Mouse (Mus musculus): ENCODE measurements around the gene Ccdc69. TPM values are rescaled to one million over a fixed set of nuclear protein-coding genes. Genes with fewer than 3 reads are reported as not detected.
"Not testable (repeated sequence)": the region's sequence is repeated elsewhere in the genome, so short reads cannot be mapped to it uniquely, and the experiment has no call there.

Gene Ccdc69
- total RNA-seq (2021), result under 1 TPM in 1 of 2 experiments, not detected in 1; 0.32 TPM
- long read RNA-seq, experiment 1, result 0 reads
- long read RNA-seq, experiment 2, result 0 reads

- peak within 1 kb of the TSS; percentile 42 for H3K4me3 ChIP-seq
- H3K27ac ChIP-seq, result no peak within 1 kb of the TSS
- TF ChIP-seq CTCF (IDR thresholded peaks at IDR 0.05), result no peak
- intact Hi-C loops (cut with DNase I), result loop anchor here (10.0 kb wide), 1 partner anchor 193 kb away; no protein-coding TSS in a partner anchor
- DNase-seq (ENCODE audit: extremely low spot score in 1 of 2, low spot score in 2 of 2), result peak in 1 of 2 experiments; percentile 21
Observed at GRCm38 (mm10) chr11:55077331-55078231, at the start of gene Ccdc69. Ccdc69 (minus strand) TSS chr11:55078131.

- H3K27ac ChIP-seq, result no peak overlapping the region
- no peak for DNase-seq (ENCODE audit: extremely low spot score in 1 of 2, low spot score in 2 of 2)
- intact Hi-C loops (cut with DNase I), result no loop called here
- no peak overlapping the region for H3K4me3 ChIP-seq
- TF ChIP-seq CTCF (IDR thresholded peaks at IDR 0.05), result no peak
Observed at GRCm38 (mm10) chr11:55126663-55127062, 48.7 kb upstream of the Ccdc69 start.

- DNase-seq (ENCODE audit: extremely low spot score in 1 of 2, low spot score in 2 of 2), result no peak
- intact Hi-C loops (cut with DNase I), result no loop called here
- no peak overlapping the region for H3K4me3 ChIP-seq
- H3K27ac ChIP-seq, result no peak overlapping the region
- TF ChIP-seq CTCF (IDR thresholded peaks at IDR 0.05), result no peak
Observed at GRCm38 (mm10) chr11:55121430-55121829, 43.5 kb upstream of the Ccdc69 start.

- DNase-seq (ENCODE audit: extremely low spot score in 1 of 2, low spot score in 2 of 2), result no peak
- Histone ChIP-seq H3K4me3 (no peak overlapping the region), H3K27ac (peak overlapping the region; percentile 40; the same call in 1 of the 2 replicates)
- no peak for TF ChIP-seq CTCF (IDR thresholded peaks at IDR 0.05)
- intact Hi-C loops (cut with DNase I), result no loop called here
Observed at GRCm38 (mm10) chr11:55120821-55121271, 42.9 kb upstream of the Ccdc69 start.

GRCm38 (mm10) chr11:55120279-55120678, 42.3 kb upstream of the Ccdc69 start:
- DNase-seq (ENCODE audit: extremely low spot score in 1 of 2, low spot score in 2 of 2), result no peak

GRCm38 (mm10) chr11:55117031-55117430, 39.1 kb upstream of the Ccdc69 start:
- no peak for TF ChIP-seq CTCF (IDR thresholded peaks at IDR 0.05)
- no peak for DNase-seq (ENCODE audit: extremely low spot score in 1 of 2, low spot score in 2 of 2)
- Histone ChIP-seq H3K4me3 (no peak overlapping the region), H3K27ac (no peak overlapping the region)
- intact Hi-C loops (cut with DNase I), result no loop called here

More at GRCm38 (mm10) chr11:55120279-55120678, 42.3 kb upstream of the Ccdc69 start:
- Histone ChIP-seq H3K27ac (no peak overlapping the region), H3K4me3 (no peak overlapping the region)
- TF ChIP-seq CTCF (IDR thresholded peaks at IDR 0.05), result no peak
- intact Hi-C loops (cut with DNase I), result no loop called here

- TF ChIP-seq CTCF (IDR thresholded peaks at IDR 0.05), result no peak
- intact Hi-C loops (cut with DNase I), result no loop called here
- no peak overlapping the region for H3K4me3 ChIP-seq
- no peak for DNase-seq (ENCODE audit: extremely low spot score in 1 of 2, low spot score in 2 of 2)
- H3K27ac ChIP-seq, result no peak overlapping the region
Observed at GRCm38 (mm10) chr11:55116004-55116403, 38.1 kb upstream of the Ccdc69 start.

GRCm38 (mm10) chr11:55114291-55114690, 36.4 kb upstream of the Ccdc69 start:
- no peak overlapping the region for H3K27ac ChIP-seq
- intact Hi-C loops (cut with DNase I), result no loop called here
- H3K4me3 ChIP-seq, result no peak overlapping the region
- DNase-seq (ENCODE audit: extremely low spot score in 1 of 2, low spot score in 2 of 2), result no peak
- no peak for TF ChIP-seq CTCF (IDR thresholded peaks at IDR 0.05)

GRCm38 (mm10) chr11:55113861-55114250, 35.9 kb upstream of the Ccdc69 start:
- H3K4me3 ChIP-seq; intact Hi-C loops (cut with DNase I); DNase-seq (ENCODE audit: extremely low spot score in 1 of 2, low spot score in 2 of 2); H3K27ac ChIP-seq: not testable (repeated sequence)

GRCm38 (mm10) chr11:55113209-55113860, 35.4 kb upstream of the Ccdc69 start:
- DNase-seq (ENCODE audit: extremely low spot score in 1 of 2, low spot score in 2 of 2), result no peak
- intact Hi-C loops (cut with DNase I), result no loop called here

GRCm38 (mm10) chr11:55110566-55111169, 32.7 kb upstream of the Ccdc69 start:
- Histone ChIP-seq H3K4me3 (no peak overlapping the region), H3K27ac (no peak overlapping the region)
- no peak for DNase-seq (ENCODE audit: extremely low spot score in 1 of 2, low spot score in 2 of 2)
- intact Hi-C loops (cut with DNase I), result no loop called here
- TF ChIP-seq CTCF (IDR thresholded peaks at IDR 0.05), result no peak

More at GRCm38 (mm10) chr11:55113209-55113860, 35.4 kb upstream of the Ccdc69 start:
- Histone ChIP-seq H3K27ac (no peak overlapping the region), H3K4me3 (no peak overlapping the region)
- no peak for TF ChIP-seq CTCF (IDR thresholded peaks at IDR 0.05)

Measured in left cerebral cortex, adult 2 months (tissue).